Mouse (Mus musculus): Measurements from ENCODE around the gene Mdm2.
"Not testable (repeated sequence)": the region's sequence is repeated elsewhere in the genome, so short reads cannot be mapped to it uniquely, and the experiment has no call there.

The Mdm2 gene

DNA sequence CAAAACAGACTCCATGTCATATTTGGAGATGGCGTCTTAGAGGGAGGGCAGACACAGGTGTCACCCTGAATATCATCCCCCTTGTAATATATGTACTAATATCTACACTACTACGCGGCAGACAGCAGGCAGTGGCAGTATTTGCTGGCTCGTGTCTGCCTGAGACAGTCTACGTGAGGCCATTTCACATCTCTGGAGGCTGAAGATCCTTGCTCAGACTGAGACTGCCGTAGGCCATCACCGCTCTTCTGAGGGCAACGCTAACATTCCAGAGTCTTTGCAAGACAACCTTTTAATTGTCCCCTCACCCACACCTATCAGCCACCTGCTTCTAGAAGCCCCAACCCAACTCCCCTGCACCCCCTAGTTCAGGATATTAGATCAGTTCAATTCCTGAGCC lies 2.9 kb upstream of the Mdm2 start:
- DNase-seq (ENCODE audit: low spot score in 2 of 2), result no peak

DNA sequence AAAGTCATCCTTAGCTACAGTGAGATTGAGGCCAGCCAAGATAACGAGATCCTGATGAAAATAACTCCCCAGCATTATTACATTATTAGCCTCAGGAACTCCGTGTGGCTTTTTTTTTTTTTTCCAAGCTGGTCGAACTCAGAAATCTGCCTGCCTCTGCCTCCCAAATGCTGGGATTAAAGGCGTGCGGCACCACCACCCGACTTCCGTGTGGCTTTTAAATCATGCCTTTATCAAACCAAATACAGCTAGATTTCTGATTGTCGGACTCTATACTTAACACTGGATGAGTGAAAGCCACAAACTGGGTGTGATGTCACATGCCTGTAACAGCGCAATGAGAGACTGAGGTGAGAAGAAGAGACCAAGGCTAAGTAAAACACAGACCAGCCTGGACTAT lies 2.3 kb upstream of the Mdm2 start:
- no peak for DNase-seq (ENCODE audit: low spot score in 2 of 2)

DNA sequence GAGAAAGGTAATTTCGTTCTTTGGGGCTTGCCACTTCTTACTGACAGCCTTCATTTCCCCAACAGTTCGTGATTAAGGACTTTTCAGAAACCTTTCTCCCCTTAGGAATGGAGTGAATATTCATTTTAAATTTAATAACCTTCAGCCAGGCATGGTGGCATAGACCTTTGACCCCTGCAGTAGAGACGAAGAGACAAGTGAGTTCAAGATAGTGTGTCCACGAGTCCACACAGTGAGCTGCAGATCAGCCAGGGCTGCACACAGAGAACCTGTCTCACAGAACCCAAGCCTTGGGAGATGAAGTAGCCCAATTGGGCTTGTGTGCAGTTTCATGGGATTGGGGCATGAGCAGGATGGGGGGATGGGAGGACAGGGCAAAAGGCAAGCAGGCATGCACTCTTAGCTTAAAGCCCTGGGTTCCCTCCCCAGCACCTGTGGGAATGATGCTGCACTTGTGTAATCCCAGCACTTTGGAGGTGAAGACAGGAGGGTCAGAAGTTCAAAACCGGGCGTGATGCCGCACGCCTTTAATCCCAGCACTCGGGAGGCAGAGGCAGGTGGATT lies 1.7 kb upstream of the Mdm2 start:
- DNase-seq (ENCODE audit: low spot score in 2 of 2), result no peak

DNA sequence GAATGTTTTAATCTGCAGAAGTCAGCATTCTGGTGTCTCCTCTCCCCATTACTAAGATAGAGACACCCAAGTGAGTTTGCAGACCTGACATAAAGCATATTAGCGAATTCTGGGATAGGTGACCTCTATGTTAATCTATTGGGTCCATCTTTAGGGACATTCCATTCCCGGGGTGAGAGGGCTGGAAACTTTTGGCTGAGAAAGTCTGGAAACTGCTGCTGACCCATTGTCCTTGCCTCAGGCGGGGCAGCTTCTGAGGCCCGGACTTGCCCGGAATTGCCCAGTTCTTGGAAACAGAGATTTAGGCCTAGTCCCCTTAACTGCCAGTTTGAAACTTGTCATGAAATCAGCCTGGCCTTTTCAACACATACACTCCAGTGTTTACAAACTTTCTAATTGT lies 850 bp upstream of the Mdm2 start:
- DNase-seq (ENCODE audit: low spot score in 2 of 2), result no peak

DNA sequence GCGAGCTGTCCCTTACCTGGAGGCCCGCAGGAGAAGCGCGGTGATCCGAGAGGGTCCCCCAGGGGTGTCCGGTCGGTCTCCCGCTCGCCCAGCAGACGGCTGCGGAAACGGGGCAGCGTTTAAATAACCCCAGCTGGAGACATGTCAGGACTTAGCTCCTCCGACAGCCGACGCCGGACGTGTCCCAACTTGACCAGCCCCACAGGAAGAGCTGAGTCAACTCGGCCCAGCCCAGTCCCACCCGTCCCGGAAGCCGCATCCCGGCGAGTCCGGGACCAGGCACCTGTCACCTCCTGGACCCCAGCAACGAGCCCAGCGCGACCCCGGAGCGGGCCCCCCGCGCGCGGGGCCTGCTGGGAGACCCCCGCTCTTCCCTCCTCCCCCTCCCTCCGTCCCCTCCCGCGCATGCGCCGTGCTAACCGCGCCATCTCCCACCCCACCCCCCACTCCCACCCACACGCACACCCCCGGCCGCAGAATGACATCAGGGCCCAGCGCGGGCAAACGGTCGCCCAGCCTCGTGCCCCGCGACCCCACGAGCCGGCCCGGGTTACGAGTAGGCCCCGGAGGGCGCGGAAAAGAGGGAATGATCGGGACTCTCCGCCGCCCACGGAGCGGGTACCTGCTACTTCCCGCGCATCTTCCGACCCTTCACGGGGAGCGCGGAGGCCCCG lies 491 bp downstream of the Mdm2 start:
- DNase-seq (ENCODE audit: low spot score in 2 of 2), result peak; percentile 69 to 79

DNA sequence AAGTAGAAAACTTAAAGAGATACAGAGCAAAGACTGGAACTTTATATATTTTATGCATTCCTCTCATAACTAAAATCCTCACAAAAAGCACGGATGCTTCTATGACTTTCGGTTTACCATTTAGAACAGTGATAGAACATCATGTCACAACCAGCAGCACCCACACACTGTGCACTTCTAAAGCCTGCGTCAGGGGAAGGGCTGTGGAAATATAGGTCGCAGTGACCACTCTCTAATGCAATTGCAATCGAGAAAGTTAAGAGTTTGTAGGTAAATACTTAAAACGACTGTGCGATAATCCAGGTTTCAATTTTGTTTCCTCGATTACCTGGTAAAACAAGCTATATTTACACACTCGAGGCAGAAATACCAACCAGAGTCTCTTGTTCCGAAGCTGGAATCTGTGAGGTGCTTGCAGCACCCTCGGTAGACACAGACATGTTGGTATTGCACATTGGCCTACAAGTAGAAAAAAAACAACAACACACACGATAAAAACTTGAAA lies 1.2 kb downstream of the Mdm2 start:
- no peak for DNase-seq (ENCODE audit: low spot score in 2 of 2)

DNA sequence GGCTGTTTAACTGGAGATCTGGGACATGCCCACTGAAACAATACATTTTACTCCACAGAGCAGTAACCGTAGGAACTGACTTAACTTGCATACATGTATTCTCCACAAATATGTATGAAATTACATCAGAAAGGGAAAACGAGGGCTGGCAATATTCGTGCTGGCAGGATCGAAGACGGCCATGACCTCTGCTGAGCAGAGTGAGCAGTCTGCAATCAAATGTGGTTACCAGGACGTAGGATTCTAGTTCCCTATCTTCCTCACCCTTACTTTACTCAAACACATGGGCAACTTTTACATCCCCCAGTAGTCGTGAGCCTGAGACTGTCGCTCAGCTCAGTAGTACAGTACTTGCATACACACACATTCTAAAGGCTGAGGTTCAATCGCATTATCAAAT lies 1.7 kb downstream of the Mdm2 start:
- DNase-seq (ENCODE audit: low spot score in 2 of 2), result no peak

DNA sequence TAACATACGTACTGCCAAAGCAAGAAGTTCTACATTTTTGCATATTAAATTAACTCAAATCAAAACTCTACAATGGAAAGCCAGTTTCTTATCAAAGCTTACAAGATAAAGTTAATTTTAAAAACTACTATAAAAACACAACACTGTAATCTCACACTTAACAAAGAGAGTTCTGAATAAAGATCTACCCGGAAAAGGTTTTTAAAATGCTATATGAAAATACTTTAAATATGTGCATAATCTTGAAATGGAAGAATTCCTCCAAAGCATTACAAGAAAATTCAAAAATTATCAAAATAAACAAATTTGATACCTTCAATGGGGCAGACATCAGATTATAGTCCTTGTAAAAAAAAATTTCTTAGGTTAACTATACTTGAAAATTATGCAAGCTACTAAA lies 2.2 kb downstream of the Mdm2 start:
- no peak for DNase-seq (ENCODE audit: low spot score in 2 of 2)

DNA sequence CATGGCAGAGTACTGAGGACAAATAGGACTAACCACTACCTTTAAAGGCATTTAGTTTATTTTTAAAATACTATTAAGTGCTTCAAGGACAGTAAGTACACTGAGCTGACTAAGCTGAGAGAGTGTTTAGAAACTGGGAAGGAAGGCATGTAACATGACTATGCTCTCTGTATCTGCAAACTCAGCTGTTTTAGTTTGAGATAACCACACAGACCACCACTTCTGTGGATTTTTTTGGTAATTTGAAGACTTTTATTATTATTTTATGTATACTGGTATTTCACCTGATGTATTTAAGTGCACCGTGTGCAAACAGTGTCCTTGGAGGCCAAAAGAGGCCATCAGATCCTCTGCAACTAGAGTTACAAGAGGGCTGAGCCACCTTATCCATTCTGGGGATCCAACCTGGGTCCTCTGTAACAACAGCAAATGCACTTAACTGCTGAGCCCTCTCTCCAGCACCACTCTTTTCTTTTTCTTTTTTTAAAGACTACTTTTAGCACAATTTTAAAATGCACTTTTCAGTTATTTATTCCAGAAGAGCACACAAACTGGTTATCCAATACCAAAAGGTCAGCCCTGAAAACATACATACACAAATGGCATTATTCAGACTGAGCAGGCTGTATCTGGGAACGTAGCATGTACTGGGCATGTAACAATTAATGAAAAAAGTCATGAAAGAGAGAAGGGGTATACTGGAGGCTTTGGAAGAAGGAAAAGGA lies 3.3 kb downstream of the Mdm2 start:
- no peak for DNase-seq (ENCODE audit: low spot score in 2 of 2)

DNA sequence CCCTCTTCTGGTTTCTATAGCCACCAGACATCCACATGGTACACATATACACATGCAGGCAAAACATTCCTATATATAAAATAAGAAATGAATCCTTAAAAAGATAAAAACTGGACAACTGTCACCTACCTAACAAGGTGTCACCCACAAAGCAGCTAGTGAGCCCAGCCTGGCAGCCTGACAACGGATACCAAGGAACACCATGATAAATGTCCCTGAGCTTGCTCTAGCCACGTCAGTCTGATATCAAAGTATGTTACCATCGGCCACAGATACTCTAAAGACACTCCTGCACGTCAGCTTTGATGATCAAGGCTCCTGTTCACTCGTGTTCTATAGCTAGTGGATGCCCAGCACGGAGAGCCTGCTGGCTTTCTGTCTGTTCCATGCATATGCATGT lies 4.1 kb downstream of the Mdm2 start:
- DNase-seq (ENCODE audit: low spot score in 2 of 2), result no peak

DNA sequence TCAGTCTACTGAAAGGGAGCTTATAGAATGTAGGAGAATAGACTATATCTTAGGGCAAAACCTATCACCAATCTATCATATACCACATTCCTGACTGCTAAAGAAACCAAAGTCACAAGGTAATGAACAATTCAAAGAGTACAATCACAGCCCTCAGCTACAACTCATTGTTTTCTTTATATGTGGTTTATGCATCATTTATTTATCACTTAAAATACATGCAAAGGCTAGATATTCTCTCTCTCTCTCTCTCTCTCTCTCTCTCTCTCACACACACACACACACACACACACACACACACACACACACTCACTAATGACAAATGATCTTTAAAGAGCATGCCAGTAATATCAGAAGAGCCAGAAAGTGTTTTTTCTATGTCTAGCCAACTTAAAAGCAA lies 4.8 kb downstream of the Mdm2 start:
- no peak for DNase-seq (ENCODE audit: low spot score in 2 of 2)

DNA sequence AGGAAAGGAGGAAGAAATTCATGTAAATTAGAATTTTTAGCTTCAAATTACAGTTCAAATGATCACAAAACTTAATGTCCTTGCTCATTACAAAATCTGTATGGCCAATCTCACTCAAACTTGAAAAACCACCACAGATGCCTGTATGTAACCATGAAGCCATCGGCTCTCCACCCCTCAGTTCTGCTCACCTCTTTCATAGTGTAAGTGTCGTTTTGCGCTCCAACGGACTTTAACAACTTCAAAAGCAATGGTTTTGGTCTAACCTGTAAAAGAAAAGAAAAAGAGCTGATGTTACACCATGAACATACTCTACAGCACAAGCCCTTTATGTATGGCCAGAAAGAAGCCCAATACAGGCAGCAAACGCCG lies 5.6 kb downstream of the Mdm2 start:
- DNase-seq (ENCODE audit: low spot score in 2 of 2), result no peak

DNA sequence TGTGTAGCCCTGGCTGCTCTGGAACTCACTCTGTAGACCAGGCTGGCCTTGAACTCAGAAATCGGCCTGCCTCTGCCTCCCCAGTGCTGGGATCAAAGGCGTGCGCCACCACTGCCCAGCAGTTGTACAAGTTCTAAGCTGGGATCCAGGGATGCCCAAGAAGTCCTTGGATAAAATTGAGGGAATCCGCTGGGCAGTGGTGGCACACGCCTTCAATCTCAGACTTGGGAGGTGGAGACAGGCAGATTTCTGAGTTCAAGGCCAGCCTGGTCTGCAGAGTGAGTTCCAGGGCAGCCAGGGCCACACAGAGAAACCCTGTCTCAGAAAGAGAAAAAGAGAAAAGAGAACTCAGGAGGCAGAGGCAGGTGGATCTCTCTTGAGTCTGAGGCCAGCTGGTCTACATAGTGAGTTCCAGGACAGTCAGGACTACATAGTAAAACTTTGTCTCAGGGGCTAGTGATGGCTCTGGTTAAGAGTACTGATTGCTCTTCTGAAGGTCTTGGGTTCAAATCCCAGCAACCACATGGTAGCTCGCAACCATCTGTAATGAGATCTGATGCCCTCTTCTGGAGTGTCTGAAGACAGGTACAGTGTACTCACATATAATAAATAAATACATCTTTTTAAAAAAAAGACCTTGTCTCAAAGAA lies 6.1 kb downstream of the Mdm2 start:
- not testable (repeated sequence) for DNase-seq (ENCODE audit: low spot score in 2 of 2)

DNA sequence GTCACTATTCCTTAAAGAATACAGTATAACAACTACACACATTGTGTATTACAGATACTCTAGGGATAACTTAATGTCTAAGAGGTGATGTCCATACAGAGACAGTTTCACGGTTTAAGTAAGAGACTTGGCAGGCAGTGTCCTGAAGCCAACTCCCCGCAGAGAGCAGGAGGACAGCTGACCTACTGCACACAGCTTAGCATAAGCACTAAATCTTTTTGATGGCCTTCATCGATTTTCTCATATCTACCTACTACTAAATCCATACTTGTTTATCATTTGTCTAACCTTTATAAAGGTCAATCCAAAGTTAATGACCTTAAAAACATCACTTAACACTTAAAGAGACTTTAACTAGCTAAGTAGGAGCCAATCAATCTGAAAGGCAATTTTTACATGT lies 7.1 kb downstream of the Mdm2 start:
- DNase-seq (ENCODE audit: low spot score in 2 of 2), result no peak

DNA sequence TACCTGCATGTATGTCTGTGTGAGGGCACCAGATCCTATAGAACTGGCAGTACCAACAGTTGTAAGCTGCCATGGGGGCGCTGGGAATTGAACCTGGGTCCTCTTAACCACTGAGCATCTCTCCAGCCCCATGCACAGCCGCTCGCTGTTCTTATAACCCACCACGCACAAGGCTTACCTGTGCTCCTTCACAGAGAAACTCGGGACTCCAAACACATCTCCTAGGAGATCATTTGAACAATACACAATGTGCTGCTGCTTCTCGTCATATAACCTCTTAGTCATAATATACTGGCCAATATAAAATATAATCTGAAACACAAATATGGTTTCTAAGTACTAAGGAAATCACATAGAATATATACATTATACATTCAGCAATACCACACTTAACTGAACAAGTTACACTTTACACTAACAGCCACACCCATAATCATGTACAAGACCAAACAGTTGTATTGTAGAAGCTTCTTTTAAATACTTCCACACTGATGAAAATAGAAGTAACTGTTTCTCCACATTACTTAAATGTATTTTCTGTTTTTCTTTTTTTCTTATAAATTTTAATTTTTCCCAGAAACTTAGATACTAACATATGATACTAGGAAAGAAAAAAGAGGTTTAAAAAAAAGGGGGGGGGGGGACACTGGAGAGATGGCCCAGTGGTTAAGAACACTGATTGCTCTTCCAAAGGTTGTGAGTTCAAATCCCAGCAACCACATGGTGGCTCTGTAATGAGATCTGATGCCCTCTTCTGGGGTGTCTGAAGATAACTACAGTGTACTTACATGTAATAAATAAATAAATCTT lies 8.3 kb downstream of the Mdm2 start:
- DNase-seq (ENCODE audit: low spot score in 2 of 2), result no peak

DNA sequence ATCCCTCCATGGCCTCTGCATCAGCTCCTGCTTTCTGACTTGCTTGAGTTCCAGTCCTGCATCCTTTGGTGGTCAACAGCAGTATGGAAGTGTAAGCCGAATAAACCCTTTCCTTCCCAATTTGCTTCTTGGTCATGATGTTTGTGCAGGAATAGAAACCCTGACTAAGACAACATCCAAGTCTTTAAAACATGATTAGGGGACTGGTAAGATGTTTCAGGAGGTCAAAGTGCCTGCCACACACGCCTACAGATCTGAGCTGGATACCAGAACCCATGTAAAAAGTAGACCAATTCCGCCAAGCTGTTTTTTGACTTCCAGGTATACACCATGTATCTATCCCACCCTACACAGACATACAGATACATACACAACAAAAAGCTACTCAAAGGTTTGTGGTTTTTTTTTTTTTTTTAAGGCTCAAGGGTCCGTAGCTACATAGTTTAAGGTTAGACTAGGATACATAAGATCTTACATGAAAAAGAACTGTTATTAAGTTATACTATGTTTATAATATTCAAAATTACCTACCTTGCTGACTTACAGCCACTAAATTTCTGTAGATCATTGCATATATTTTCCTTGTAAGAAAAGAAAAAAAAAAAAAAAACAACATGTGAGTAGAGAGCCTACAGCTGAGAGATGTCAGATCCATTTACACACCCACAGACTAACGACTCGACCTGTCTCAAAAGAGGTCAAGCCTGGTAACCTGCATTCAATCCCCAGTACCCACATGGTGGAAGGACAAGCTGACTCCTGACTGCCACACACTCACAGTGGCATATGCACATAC lies 9.3 kb downstream of the Mdm2 start:
- no peak for DNase-seq (ENCODE audit: low spot score in 2 of 2)

DNA sequence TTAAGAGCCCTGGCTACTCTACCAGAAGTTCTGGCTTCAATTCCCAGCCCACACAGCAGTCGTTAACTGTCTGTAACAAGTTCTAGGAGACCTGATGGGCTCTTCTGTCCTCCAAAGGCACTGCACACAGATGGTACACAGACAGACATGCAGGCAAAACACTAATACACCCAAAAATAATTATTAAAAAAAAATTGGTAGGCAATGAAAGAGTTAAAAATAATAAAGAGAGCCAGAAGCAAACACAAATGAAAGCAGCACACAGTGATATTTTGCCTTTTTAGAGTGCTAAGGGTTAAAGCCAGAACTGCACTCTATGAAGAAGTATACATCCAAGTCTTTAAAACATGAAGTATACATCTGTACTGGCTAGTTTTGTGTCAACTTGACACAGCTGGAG lies 10.1 kb downstream of the Mdm2 start:
- no peak for DNase-seq (ENCODE audit: low spot score in 2 of 2)

DNA sequence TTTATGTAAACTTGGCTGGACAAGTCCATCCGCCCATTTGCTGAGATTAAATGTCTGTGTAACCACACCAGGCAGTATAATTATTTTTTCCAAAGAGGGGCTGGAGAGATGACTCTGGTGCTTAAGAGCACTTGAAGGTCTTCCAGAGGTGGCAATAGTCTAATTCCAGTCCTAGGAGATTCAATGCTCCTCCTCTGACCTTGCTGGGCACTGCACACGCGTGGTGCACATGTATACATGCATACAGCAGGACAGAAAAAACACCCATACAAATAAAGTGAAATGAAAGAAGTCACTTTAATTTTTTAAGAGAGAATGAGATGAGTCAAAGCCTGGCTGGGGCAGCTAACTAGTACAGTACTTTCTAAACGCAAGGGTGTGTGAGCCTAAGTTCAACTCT lies 10.6 kb downstream of the Mdm2 start:
- no peak for DNase-seq (ENCODE audit: low spot score in 2 of 2)

DNA sequence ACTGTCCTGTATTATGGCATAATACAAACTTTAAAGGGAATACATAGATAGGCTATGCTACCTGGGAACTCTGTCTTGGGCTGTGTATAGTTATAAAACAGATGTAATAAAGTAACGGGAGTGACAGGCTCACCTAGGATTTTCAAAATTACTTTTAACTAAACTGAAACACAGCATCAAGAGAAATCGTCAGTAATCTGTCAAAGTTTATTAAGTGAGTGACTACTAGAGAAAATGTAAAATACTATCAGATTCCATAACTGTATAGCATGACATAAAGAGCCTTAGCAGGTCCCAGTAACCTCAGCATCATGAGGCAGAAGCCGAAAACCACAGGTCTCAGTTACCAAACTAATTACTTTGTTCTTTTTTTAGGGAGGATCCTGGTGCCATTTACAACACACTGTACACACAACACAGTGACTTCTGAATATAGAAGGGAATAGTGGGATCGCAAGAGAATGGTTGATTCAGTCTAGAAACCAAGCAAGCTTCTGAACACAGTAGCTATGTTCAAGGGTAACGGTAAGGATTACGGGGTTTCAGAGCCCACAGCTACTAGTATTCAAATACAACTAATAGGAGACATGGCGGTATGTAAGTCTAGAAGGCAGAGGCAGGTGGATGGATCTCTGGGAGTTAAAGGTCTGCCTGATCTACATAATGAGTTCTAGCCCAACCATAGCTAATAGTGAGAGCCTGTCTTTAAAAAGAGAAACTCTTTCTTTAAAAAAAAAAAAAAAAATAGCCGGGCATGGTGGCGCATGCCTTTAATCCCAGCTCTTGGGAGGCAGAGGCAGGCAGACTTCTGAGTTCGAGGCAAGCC lies 12.0 kb downstream of the Mdm2 start:
- no peak for DNase-seq (ENCODE audit: low spot score in 2 of 2)

DNA sequence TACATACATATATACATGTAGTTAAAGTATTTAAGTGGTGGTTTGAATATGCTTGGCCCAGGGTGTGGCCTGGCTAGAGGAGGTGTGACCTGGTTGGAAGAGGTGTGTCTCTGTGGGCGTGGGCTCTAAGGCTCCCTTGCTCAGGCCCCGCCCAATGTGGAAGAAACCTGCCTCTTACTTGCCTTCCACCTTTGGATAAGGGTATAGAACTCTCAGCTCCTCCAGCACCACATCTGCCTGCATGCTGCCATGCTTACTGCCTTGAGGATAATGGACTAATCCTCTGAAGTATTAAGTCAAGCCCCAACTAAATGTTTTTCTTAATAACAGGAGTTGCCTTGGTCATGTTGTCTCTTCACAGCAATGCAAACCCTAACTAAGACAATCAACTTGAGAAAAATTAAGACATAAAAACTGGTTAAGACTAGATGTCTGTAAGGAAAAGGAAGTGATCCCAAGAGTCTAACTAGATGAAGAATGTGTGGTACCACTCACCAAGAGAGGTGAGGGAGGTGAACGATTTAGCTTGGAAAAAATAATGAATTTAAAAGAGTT lies 12.9 kb downstream of the Mdm2 start:
- DNase-seq (ENCODE audit: low spot score in 2 of 2), result no peak
